Mouse (Mus musculus) embryonic facial prominence, embryonic 10.5 days (tissue): ENCODE data around the gene Cul4a. TPM values are rescaled to one million over a fixed set of nuclear protein-coding genes. Genes with fewer than 3 reads are reported as not detected.
"Not testable (repeated sequence)": the region's sequence is repeated elsewhere in the genome, so short reads cannot be mapped to it uniquely, and the experiment has no call there.

Experiments used
- DNase-seq: peaks from one replicate; pipeline ENCODE4 v3.0.0-alpha.2; 2017; ENCODE audit warnings: low spot score
- H3K27ac ChIP-seq: fragments of 300-500 bp; sonication (generic); replicated peaks from 2 replicates; pipeline ENCODE4 v1.5.1; 2016; ENCODE audit warnings: mild to moderate bottlenecking
- H3K27me3 ChIP-seq: fragments of 300-500 bp; sonication (generic); replicated peaks from 2 replicates; pipeline ENCODE4 v1.6.1; 2016; ENCODE audit warnings: low read depth, mild to moderate bottlenecking; ENCODE audit not compliant: poor library complexity, severe bottlenecking
- H3K36me3 ChIP-seq: fragments of 300-500 bp; sonication (generic); replicated peaks from 2 replicates; pipeline ENCODE4 v1.6.1; 2016; ENCODE audit warnings: mild to moderate bottlenecking, moderate library complexity
- H3K4me1 ChIP-seq: fragments of 300-500 bp; sonication (generic); 2 replicates; pipeline ENCODE4 v1.6.1; 2016
- H3K4me3 ChIP-seq: fragments of 300-500 bp; sonication (generic); 2 replicates; pipeline ENCODE4 v1.5.1; 2016; ENCODE audit warnings: mild to moderate bottlenecking, moderate library complexity
- H3K9me3 ChIP-seq: fragments of 300-500 bp; sonication (generic); 2 replicates; pipeline ENCODE4 v1.6.1; 2016; ENCODE audit warnings: mild to moderate bottlenecking
- WGBS: fragments of 180-500 bp; shearing (Covaris S2); methylation state at CpG from one replicate; pipeline ENCODE4 v1.1.7; 2016; 5-methylcytosine and 5-hydroxymethylcytosine counted together
- polyA plus RNA-seq: library from polyadenylated mRNA; unstranded; fragments of >200 nt; fragmentation: Nextera tagmentation; extraction: Ambion mirVana; gene quantifications from 2 replicates; pipeline ENCODE4 v1.2.1, GENCODE M21; 2016

Gene Cul4a
- 90.3 and 96.0 TPM in 2 replicates for polyA plus RNA-seq

DNA sequence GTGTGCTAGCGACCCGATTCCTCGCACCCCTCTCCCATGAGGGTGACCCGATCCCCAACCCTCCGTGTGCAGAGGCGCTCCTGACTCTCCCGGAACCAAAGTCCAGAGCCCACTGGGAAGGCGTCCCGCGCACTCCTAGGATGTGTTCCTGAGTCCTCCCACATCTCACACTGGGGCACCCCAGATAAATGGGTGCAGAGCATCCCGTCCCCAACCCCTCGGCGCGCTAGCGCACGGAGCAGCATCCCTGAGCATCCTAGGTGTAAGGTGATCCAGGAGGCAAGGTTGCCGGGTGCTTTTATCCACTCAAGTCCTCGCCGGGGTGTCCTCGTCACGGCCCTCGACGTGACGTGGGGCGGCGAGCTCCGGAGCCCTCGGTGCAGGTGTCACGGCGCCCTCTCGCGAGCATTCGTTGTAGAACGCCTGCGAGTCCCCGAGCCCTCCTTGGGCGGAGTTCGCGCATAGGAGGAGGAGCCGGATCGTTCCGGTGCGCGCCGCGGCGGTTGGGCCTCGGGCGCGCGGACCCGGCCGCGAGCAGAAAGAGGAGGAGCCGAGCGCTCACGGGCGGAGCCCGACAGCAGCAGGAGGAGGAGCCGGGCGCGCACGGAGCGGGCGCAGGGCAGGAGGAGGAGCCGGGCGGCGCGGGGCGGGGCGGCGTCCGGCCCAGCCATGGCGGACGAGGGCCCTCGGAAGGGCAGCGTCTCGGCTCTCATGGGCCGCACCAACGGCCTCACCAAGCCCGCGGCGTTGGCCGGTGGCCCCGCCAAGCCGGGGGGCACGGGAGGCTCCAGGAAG is at the start of gene Cul4a, which contains the start of gene Pcid2:
TSS of gene Cul4a (plus strand) at position 535 of the 795 bp plus-strand sequence.
TSS of gene Pcid2 (minus strand) at position 373 of the 795 bp plus-strand sequence.
- peak; percentile 98 for DNase-seq
- Histone ChIP-seq H3K27ac (peak within 1 kb of the TSS; percentile 94), H3K27me3 (no peaks in the 10 kb centered on the region), H3K4me1 (peaks cover 23% of the 10 kb centered on the region), H3K4me3 (peak within 1 kb of the TSS; percentile 98), H3K9me3 (no peaks in the 10 kb centered on the region), H3K36me3 (peaks cover 29% of the 10 kb centered on the region)
- under 1% methylated on average over 87 of the region's 87 CpGs for WGBS

GRCm38 (mm10) chr8:13057351-13057750 is 48.1 kb upstream of the Cul4a start:
- H3K4me1 ChIP-seq: 0 out of 2 replicates have a peak, but pooled peaks cover 3% of the 10 kb centered on the region
- H3K27ac ChIP-seq: no peak overlapping the region
- no peak overlapping the region for H3K4me3 ChIP-seq
- H3K9me3 ChIP-seq: no peaks in the 10 kb centered on the region
- H3K36me3 ChIP-seq: no peaks in the 10 kb centered on the region
- WGBS: 90% methylated on average over 4 of the region's 4 CpGs
- DNase-seq: no peak
- no peaks in the 10 kb centered on the region for H3K27me3 ChIP-seq

GRCm38 (mm10) chr8:13060441-13061150 is 44.8 kb upstream of the Cul4a start, which contains the start of gene Proz:
TSS of gene Proz (plus strand) at chr8:13060914.
- no peak within 1 kb of the TSS for H3K27ac ChIP-seq
- 0 out of 2 replicates have a peak, but pooled peaks cover 3% of the 10 kb centered on the region for H3K4me1 ChIP-seq
- H3K27me3 ChIP-seq: no peaks in the 10 kb centered on the region
- no peaks in the 10 kb centered on the region for H3K9me3 ChIP-seq
- H3K36me3 ChIP-seq: no peaks in the 10 kb centered on the region
- H3K4me3 ChIP-seq: no peak within 1 kb of the TSS
- DNase-seq: no peak
- 81% methylated on average over 17 of the region's 17 CpGs for WGBS

- H3K9me3 ChIP-seq: no peaks in the 10 kb centered on the region
- no peaks in the 10 kb centered on the region for H3K27me3 ChIP-seq
- no peak overlapping the region for H3K27ac ChIP-seq
- no peak overlapping the region for H3K4me3 ChIP-seq
- no peaks in the 10 kb centered on the region for H3K4me1 ChIP-seq
- no peak for DNase-seq
- H3K36me3 ChIP-seq: no peaks in the 10 kb centered on the region
- 73% methylated on average over 16 of the region's 16 CpGs for WGBS
These were observed 42.3 kb upstream of the Cul4a start for GRCm38 (mm10) chr8:13063112-13063511.

GRCm38 (mm10) chr8:13073255-13073654 is 32.2 kb upstream of the Cul4a start:
- H3K4me1 ChIP-seq: no peaks in the 10 kb centered on the region
- peaks cover 59% of the 10 kb centered on the region for H3K36me3 ChIP-seq
- WGBS: 94% methylated on average over 11 of the region's 11 CpGs
- H3K27ac ChIP-seq: no peak overlapping the region
- no peaks in the 10 kb centered on the region for H3K9me3 ChIP-seq
- H3K27me3 ChIP-seq: no peaks in the 10 kb centered on the region
- DNase-seq: no peak
- H3K4me3 ChIP-seq: no peak overlapping the region

- no peak for DNase-seq
- H3K9me3 ChIP-seq: no peaks in the 10 kb centered on the region
- no peaks in the 10 kb centered on the region for H3K27me3 ChIP-seq
- peaks cover 77% of the 10 kb centered on the region for H3K36me3 ChIP-seq
- WGBS: 93% methylated on average over 8 of the region's 8 CpGs
- H3K27ac ChIP-seq: no peak overlapping the region
- H3K4me3 ChIP-seq: no peak overlapping the region
- H3K4me1 ChIP-seq: no peaks in the 10 kb centered on the region
These were observed 30.4 kb upstream of the Cul4a start for GRCm38 (mm10) chr8:13075044-13075443.

- WGBS: 100% methylated on average over 1 of the region's 1 CpGs
- not testable (repeated sequence) for H3K4me3 ChIP-seq
- peaks cover 82% of the 10 kb centered on the region for H3K36me3 ChIP-seq
These were observed 29.8 kb upstream of the Cul4a start for GRCm38 (mm10) chr8:13075579-13075978.

GRCm38 (mm10) chr8:13077542-13077941 is 27.9 kb upstream of the Cul4a start:
- Histone ChIP-seq H3K27ac (no peak overlapping the region), H3K27me3 (no peaks in the 10 kb centered on the region), H3K4me3 (no peak overlapping the region), H3K36me3 (peaks cover 99% of the 10 kb centered on the region), H3K4me1 (no peaks in the 10 kb centered on the region), H3K9me3 (no peaks in the 10 kb centered on the region)
- 89% methylated on average over 7 of the region's 7 CpGs for WGBS
- no peak for DNase-seq

More at GRCm38 (mm10) chr8:13075579-13075978, 29.8 kb upstream of the Cul4a start:
- H3K27ac ChIP-seq, H3K9me3 ChIP-seq, H3K27me3 ChIP-seq, DNase-seq, H3K4me1 ChIP-seq: not testable (repeated sequence)

- H3K27ac ChIP-seq: peak overlapping the region; percentile 94
These were observed 732 bp upstream of the Cul4a start for GRCm38 (mm10) chr8:13104691-13105086.

DNA sequence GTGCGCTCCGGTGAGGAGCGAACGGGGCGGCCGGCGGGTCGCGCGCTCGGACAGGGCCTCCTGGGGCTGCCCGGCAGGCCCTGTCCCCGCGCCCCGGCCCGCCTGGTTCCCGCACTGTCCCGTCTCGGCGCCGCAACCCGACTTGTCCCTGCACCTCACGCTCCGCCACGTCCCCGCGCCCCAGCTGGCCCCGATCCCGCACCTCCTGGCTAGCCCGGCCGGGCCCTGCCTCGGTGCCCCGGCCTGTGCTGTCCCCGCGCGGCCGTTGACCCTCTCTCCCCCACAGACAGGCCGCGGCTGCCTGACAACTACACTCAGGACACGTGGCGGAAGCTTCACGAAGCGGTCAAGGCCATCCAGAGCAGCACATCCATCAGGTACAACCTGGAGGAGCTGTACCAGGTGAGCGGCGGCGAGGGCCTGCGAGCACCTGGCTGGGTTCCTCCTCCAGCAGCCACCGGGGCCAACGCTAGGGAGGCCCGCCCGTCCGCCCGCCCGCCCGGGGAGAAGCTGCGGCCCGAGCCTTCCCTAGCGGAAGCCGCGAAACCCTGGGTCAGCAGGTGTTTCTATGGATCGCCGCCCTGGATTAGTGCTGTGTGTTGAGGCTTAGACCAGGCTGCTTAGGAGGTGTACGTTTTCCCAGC is 609 bp downstream of the Cul4a start:
- Histone ChIP-seq H3K27me3 (no peaks in the 10 kb centered on the region), H3K36me3 (peaks cover 25% of the 10 kb centered on the region), H3K4me3 (peak overlapping the region; percentile 98), H3K4me1 (peaks cover 23% of the 10 kb centered on the region), H3K27ac (peak overlapping the region; percentile 94), H3K9me3 (no peaks in the 10 kb centered on the region)
- WGBS: under 1% methylated on average over 63 of the region's 63 CpGs
- DNase-seq: no peak

More at GRCm38 (mm10) chr8:13104691-13105086, 732 bp upstream of the Cul4a start:
- no peaks in the 10 kb centered on the region for H3K9me3 ChIP-seq
- peaks cover 35% of the 10 kb centered on the region for H3K36me3 ChIP-seq
- H3K4me3 ChIP-seq: peak overlapping the region; percentile 98
- WGBS: under 1% methylated on average over 45 of the region's 45 CpGs
- peaks cover 23% of the 10 kb centered on the region for H3K4me1 ChIP-seq
- peak; percentile 91 for DNase-seq
- no peaks in the 10 kb centered on the region for H3K27me3 ChIP-seq

- no peaks in the 10 kb centered on the region for H3K9me3 ChIP-seq
- peaks cover 23% of the 10 kb centered on the region for H3K4me1 ChIP-seq
- no peaks in the 10 kb centered on the region for H3K27me3 ChIP-seq
- H3K4me3 ChIP-seq: no peak overlapping the region
- peaks cover 29% of the 10 kb centered on the region for H3K36me3 ChIP-seq
- WGBS: 91% methylated on average over 13 of the region's 13 CpGs
- no peak overlapping the region for H3K27ac ChIP-seq
- DNase-seq: no peak
These were observed 2.7 kb downstream of the Cul4a start for GRCm38 (mm10) chr8:13107990-13108638.

DNA sequence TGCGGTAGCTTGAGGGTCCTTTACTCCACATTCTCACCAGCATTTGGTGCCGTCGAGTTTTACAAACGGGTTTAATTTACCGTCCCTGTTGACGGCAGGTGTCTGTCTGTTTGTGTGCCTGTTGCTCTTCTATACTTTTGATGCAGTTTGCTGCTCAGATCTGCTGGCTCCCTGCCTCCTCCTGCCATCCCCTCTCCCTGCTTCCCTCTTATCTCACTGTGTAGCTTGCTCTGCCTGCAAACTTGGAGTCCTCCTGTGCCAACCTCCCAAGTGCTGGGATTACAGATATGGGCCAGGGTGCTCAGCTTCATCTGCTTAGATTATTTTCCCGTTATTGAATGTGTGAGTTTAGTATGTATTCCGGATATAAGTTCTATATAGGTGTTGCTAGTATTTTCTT is 3.5 kb downstream of the Cul4a start:
- H3K36me3 ChIP-seq: peaks cover 37% of the 10 kb centered on the region
- no peaks in the 10 kb centered on the region for H3K9me3 ChIP-seq
- peaks cover 17% of the 10 kb centered on the region for H3K4me1 ChIP-seq
- H3K4me3 ChIP-seq: no peak overlapping the region
- H3K27ac ChIP-seq: no peak overlapping the region
- WGBS: 93% methylated on average over 8 of the region's 8 CpGs
- no peaks in the 10 kb centered on the region for H3K27me3 ChIP-seq
- no peak for DNase-seq
